Mouse (Mus musculus) brain, embryonic 14.5 days (tissue): ENCODE data around the gene Usp18. TPM values are rescaled to one million over a fixed set of nuclear protein-coding genes. Genes with fewer than 3 reads are reported as not detected.

Experiments used
- DNase-seq: peaks from one replicate; pipeline ENCODE4 v3.0.0-alpha.2; 2011; ENCODE audit warnings: low read depth
- CTCF ChIP-seq: fragments of 200-500 bp; IDR thresholded peaks from 2 replicates; pipeline ENCODE4 v1.5.1; 2012; ENCODE audit warnings: inconsistent platforms, mild to moderate bottlenecking, moderate library complexity, borderline replicate concordance; ENCODE audit not compliant: insufficient read depth, insufficient read length; ENCODE audit errors: extremely low read depth
- POLR2A ChIP-seq: fragments of 200-500 bp; IDR thresholded peaks from 2 replicates; pipeline ENCODE4 v1.6.1; 2012; ENCODE audit warnings: mild to moderate bottlenecking, inconsistent platforms, borderline replicate concordance; ENCODE audit not compliant: poor library complexity, insufficient read depth, insufficient read length, severe bottlenecking; ENCODE audit errors: extremely low read depth
- polyA plus RNA-seq: library from polyadenylated mRNA; depleted of rRNA; stranded (reverse); fragments of >200 nt; gene quantifications from 2 replicates; pipeline ENCODE4 v1.2.3, GENCODE M21; 2012; rRNA removed

Usp18 gene
- polyA plus RNA-seq, 1 experiment, result 0.56 TPM

- peak; percentile 41 for DNase-seq
- TF ChIP-seq CTCF, result no peak
- no peak for TF ChIP-seq POLR2A
Measured at GRCm38 (mm10) chr6:121274356-121274755, 28.6 kb downstream of the Usp18 start.

DNA sequence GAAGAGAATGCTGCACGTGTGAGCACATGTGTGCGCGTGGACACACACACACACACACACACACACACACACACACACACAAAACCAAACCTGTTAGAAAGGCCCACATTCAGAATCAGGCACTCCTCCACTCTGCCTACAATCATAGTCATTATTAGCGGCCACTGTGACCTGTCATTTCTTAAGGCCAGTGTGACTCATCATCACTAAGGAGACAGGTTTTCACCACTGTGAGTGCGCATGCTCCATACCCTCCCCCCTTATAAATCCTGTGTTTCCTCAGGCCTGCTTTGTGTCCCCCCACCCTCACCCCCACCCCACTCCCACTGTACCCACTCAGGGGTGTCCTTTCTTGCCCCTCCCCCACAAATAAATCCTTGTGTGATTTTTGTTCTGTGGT, 38.4 kb downstream of the Usp18 start:
- DNase-seq, result no peak
- TF ChIP-seq POLR2A, result no peak
- no peak for TF ChIP-seq CTCF

DNA sequence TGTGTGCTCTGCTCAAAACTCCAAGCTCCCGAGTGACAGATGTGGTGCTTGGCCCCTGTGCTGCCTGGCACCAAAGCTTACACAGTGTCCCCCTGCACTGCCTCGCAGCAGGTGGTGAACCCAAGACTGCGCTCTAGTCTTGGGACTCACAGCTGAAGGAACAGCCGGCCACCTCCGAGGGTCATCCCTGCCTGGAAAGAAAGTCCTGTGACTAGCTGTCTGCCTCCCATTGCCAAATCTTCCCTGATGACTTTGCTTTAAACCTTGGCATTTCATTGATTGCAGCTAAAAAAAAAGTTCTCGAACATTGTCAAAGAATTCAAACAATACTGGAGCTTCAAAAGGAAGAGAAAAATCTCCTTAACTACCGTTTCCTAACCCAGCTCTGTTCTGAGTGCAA, 53.6 kb downstream of the Usp18 start:
- DNase-seq, result no peak
- TF ChIP-seq POLR2A (no peak), CTCF (no peak)

- DNase-seq, result peak; percentile 31
Measured at GRCm38 (mm10) chr6:121299954-121300353, 54.2 kb downstream of the Usp18 start, which contains the start of gene Slc6a13. TSS of gene Slc6a13 (plus strand) at chr6:121300227.

GRCm38 (mm10) chr6:121300504-121300903, 54.8 kb downstream of the Usp18 start:
- TF ChIP-seq POLR2A, result no peak
- no peak for TF ChIP-seq CTCF
- no peak for DNase-seq

More at GRCm38 (mm10) chr6:121299954-121300353, 54.2 kb downstream of the Usp18 start, which contains the start of gene Slc6a13:
- TF ChIP-seq CTCF, result no peak

- TF ChIP-seq POLR2A, result no peak
- TF ChIP-seq CTCF, result no peak
- DNase-seq, result no peak
Measured at GRCm38 (mm10) chr6:121303466-121304220, 57.9 kb downstream of the Usp18 start.

DNA sequence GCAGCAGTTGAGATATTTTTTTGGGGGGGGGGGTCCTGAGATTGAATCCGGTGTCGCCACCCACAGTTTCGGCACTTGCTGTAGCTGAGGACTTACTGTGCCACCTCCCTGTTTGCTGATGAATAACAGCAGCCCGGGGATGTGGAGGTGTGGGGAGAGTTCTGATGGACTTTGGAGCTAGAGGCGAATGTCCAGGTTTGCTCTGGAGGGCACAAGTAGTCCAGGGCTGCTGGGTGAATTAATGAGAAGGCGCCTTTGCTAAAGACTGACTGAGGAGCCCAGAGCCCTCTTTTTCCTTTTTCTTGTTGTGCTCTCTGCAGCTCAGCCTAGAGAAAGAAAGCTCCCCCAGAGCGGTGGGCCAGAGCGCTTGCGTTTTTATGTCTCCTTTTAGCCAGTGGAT, 58.9 kb downstream of the Usp18 start:
- no peak for DNase-seq
- no peak for TF ChIP-seq POLR2A
- no peak for TF ChIP-seq CTCF

GRCm38 (mm10) chr6:121305571-121305970, 59.9 kb downstream of the Usp18 start:
- DNase-seq, result no peak
- no peak for TF ChIP-seq POLR2A
- TF ChIP-seq CTCF, result no peak

GRCm38 (mm10) chr6:121310984-121311383, 65.3 kb downstream of the Usp18 start:
- no peak for TF ChIP-seq CTCF
- TF ChIP-seq POLR2A, result no peak
- DNase-seq, result no peak

GRCm38 (mm10) chr6:121319099-121319498, 73.4 kb downstream of the Usp18 start:
- no peak for DNase-seq
- TF ChIP-seq CTCF, result no peak
- no peak for TF ChIP-seq POLR2A

Other genes with a start within 250 kb of the Usp18 start
- 31.2 and 57.5 TPM in 2 replicates for gene Mical3, start 114.9 kb upstream of the Usp18 start, polyA plus RNA-seq
- gene Pex26, start 62.2 kb upstream of the Usp18 start, polyA plus RNA-seq, result 23.3 and 25.3 TPM in 2 replicates
- gene Tuba8, start 35.2 kb upstream of the Usp18 start, polyA plus RNA-seq, result 0.06 and 0.26 TPM in 2 replicates
- gene Slc6a13, start 54.3 kb downstream of the Usp18 start, polyA plus RNA-seq, result 18.4 and 25.4 TPM in 2 replicates
- 1.1 and 1.5 TPM in 2 replicates for gene Slc6a12, start 97.2 kb downstream of the Usp18 start, polyA plus RNA-seq
- 16.7 and 31.5 TPM in 2 replicates for gene Iqsec3, start 227.8 kb downstream of the Usp18 start, polyA plus RNA-seq